Mouse (Mus musculus): ENCODE results near the gene Podxl. TPM values are rescaled to one million over a fixed set of nuclear protein-coding genes. Genes with fewer than 3 reads are reported as not detected.
"Not testable (repeated sequence)": the region's sequence is repeated elsewhere in the genome, so short reads cannot be mapped to it uniquely, and the experiment has no call there.

Podxl gene
- polyA plus RNA-seq, 1 experiment from 2014 or later, result 10.8 TPM

GRCm38 (mm10) chr6:31561948-31562347, 1.8 kb downstream of the Podxl start:
- DNase-seq (ENCODE audit: low spot score); ATAC-seq (ENCODE audit: insufficient read depth, low FRiP score, low TSS enrichment); H3K27me3 ChIP-seq (ENCODE audit: control insufficient read depth, insufficient read depth, low read length); H3K36me3 ChIP-seq (ENCODE audit: control insufficient read depth, insufficient read depth, low read length); H3K9me3 ChIP-seq (ENCODE audit: control insufficient read depth, low read length); H3K9ac ChIP-seq (ENCODE audit: low read length); H3K27ac ChIP-seq (ENCODE audit: low read depth, low read length): not testable (repeated sequence)
- peak overlapping the region; percentile 64 for H3K4me3 ChIP-seq (ENCODE audit: low read depth, low read length)
- H3K4me1 ChIP-seq (ENCODE audit: control insufficient read depth, insufficient read depth, low read length), result peaks cover 11% of the 10 kb centered on the region; the same call in 1 of the 2 replicates
- peak overlapping the region; percentile 91 for H3K4me2 ChIP-seq (ENCODE audit: low read depth)
- WGBS, result 65% methylated on average over 3 of the region's 3 CpGs

GRCm38 (mm10) chr6:31560138-31560959, 3.4 kb downstream of the Podxl start:
- Histone ChIP-seq H3K4me1 (ENCODE audit: control insufficient read depth, insufficient read depth, low read length) (peaks cover 11% of the 10 kb centered on the region; the same call in 1 of the 2 replicates), H3K27me3 (ENCODE audit: control insufficient read depth, insufficient read depth, low read length) (peaks cover 9% of the 10 kb centered on the region; the same call in 1 of the 2 replicates), H3K4me3 (ENCODE audit: low read depth, low read length) (no peak overlapping the region), H3K4me2 (ENCODE audit: low read depth) (peak overlapping the region; percentile 9; the same call in 1 of the 2 replicates), H3K9ac (ENCODE audit: low read length) (no peak overlapping the region), H3K36me3 (ENCODE audit: control insufficient read depth, insufficient read depth, low read length) (no peaks in the 10 kb centered on the region), H3K9me3 (ENCODE audit: control insufficient read depth, low read length) (no peaks in the 10 kb centered on the region), H3K27ac (ENCODE audit: low read depth, low read length) (no peak overlapping the region)
- no peak for DNase-seq (ENCODE audit: low spot score)
- 15% methylated on average over 13 of the region's 13 CpGs for WGBS
- no peak for ATAC-seq (ENCODE audit: insufficient read depth, low FRiP score, low TSS enrichment)

GRCm38 (mm10) chr6:31556460-31557100, 7.2 kb downstream of the Podxl start:
- Histone ChIP-seq H3K9ac (ENCODE audit: low read length) (no peak overlapping the region), H3K27ac (ENCODE audit: low read depth, low read length) (no peak overlapping the region), H3K9me3 (ENCODE audit: control insufficient read depth, low read length) (no peaks in the 10 kb centered on the region), H3K4me3 (ENCODE audit: low read depth, low read length) (no peak overlapping the region), H3K27me3 (ENCODE audit: control insufficient read depth, insufficient read depth, low read length) (no peaks in the 10 kb centered on the region), H3K4me2 (ENCODE audit: low read depth) (no peak overlapping the region), H3K4me1 (ENCODE audit: control insufficient read depth, insufficient read depth, low read length) (peaks cover 5% of the 10 kb centered on the region; the same call in 1 of the 2 replicates), H3K36me3 (ENCODE audit: control insufficient read depth, insufficient read depth, low read length) (no peaks in the 10 kb centered on the region)
- DNase-seq (ENCODE audit: low spot score) (no peak), ATAC-seq (ENCODE audit: insufficient read depth, low FRiP score, low TSS enrichment) (no peak)
- WGBS, result 91% methylated on average over 7 of the region's 7 CpGs

- no peak for DNase-seq (ENCODE audit: low spot score)
- no peak for ATAC-seq (ENCODE audit: insufficient read depth, low FRiP score, low TSS enrichment)
- H3K27ac ChIP-seq (ENCODE audit: low read depth, low read length), result no peak overlapping the region
- no peaks in the 10 kb centered on the region for H3K4me1 ChIP-seq (ENCODE audit: control insufficient read depth, insufficient read depth, low read length)
- 81% methylated on average over 22 of the region's 22 CpGs for WGBS
- no peak overlapping the region for H3K9ac ChIP-seq (ENCODE audit: low read length)
- H3K4me3 ChIP-seq (ENCODE audit: low read depth, low read length), result no peak overlapping the region
- H3K4me2 ChIP-seq (ENCODE audit: low read depth), result no peak overlapping the region
- H3K36me3 ChIP-seq (ENCODE audit: control insufficient read depth, insufficient read depth, low read length), result no peaks in the 10 kb centered on the region
- no peaks in the 10 kb centered on the region for H3K27me3 ChIP-seq (ENCODE audit: control insufficient read depth, insufficient read depth, low read length)
- H3K9me3 ChIP-seq (ENCODE audit: control insufficient read depth, low read length), result no peaks in the 10 kb centered on the region
Measured at GRCm38 (mm10) chr6:31550876-31551532, 12.8 kb downstream of the Podxl start.

- Histone ChIP-seq H3K4me1 (ENCODE audit: control insufficient read depth, insufficient read depth, low read length) (no peaks in the 10 kb centered on the region), H3K36me3 (ENCODE audit: control insufficient read depth, insufficient read depth, low read length) (no peaks in the 10 kb centered on the region), H3K27ac (ENCODE audit: low read depth, low read length) (no peak overlapping the region), H3K4me2 (ENCODE audit: low read depth) (no peak overlapping the region), H3K27me3 (ENCODE audit: control insufficient read depth, insufficient read depth, low read length) (no peaks in the 10 kb centered on the region), H3K4me3 (ENCODE audit: low read depth, low read length) (no peak overlapping the region), H3K9me3 (ENCODE audit: control insufficient read depth, low read length) (no peaks in the 10 kb centered on the region), H3K9ac (ENCODE audit: low read length) (no peak overlapping the region)
- ATAC-seq (ENCODE audit: insufficient read depth, low FRiP score, low TSS enrichment), result no peak
- 82% methylated on average over 5 of the region's 5 CpGs for WGBS
- DNase-seq (ENCODE audit: low spot score), result no peak
Measured at GRCm38 (mm10) chr6:31549361-31550051, 14.3 kb downstream of the Podxl start.

GRCm38 (mm10) chr6:31544318-31544717, 19.5 kb downstream of the Podxl start:
- 74% methylated on average over 4 of the region's 4 CpGs for WGBS
- ATAC-seq (ENCODE audit: insufficient read depth, low FRiP score, low TSS enrichment) (no peak), DNase-seq (ENCODE audit: low spot score) (no peak)
- H3K4me3 ChIP-seq (ENCODE audit: low read depth, low read length), result no peak overlapping the region
- H3K9me3 ChIP-seq (ENCODE audit: control insufficient read depth, low read length), result no peaks in the 10 kb centered on the region
- H3K27me3 ChIP-seq (ENCODE audit: control insufficient read depth, insufficient read depth, low read length), result no peaks in the 10 kb centered on the region
- no peak overlapping the region for H3K4me2 ChIP-seq (ENCODE audit: low read depth)
- no peak overlapping the region for H3K27ac ChIP-seq (ENCODE audit: low read depth, low read length)
- H3K4me1 ChIP-seq (ENCODE audit: control insufficient read depth, insufficient read depth, low read length), result no peaks in the 10 kb centered on the region
- no peak overlapping the region for H3K9ac ChIP-seq (ENCODE audit: low read length)
- no peaks in the 10 kb centered on the region for H3K36me3 ChIP-seq (ENCODE audit: control insufficient read depth, insufficient read depth, low read length)

GRCm38 (mm10) chr6:31540018-31540417, 23.8 kb downstream of the Podxl start:
- Histone ChIP-seq H3K9ac (ENCODE audit: low read length) (no peak overlapping the region), H3K27ac (ENCODE audit: low read depth, low read length) (no peak overlapping the region), H3K4me1 (ENCODE audit: control insufficient read depth, insufficient read depth, low read length) (no peaks in the 10 kb centered on the region), H3K4me3 (ENCODE audit: low read depth, low read length) (no peak overlapping the region), H3K4me2 (ENCODE audit: low read depth) (no peak overlapping the region), H3K27me3 (ENCODE audit: control insufficient read depth, insufficient read depth, low read length) (no peaks in the 10 kb centered on the region), H3K36me3 (ENCODE audit: control insufficient read depth, insufficient read depth, low read length) (no peaks in the 10 kb centered on the region), H3K9me3 (ENCODE audit: control insufficient read depth, low read length) (no peaks in the 10 kb centered on the region)
- no peak for DNase-seq (ENCODE audit: low spot score)
- WGBS, result 91% methylated on average over 6 of the region's 6 CpGs
- no peak for ATAC-seq (ENCODE audit: insufficient read depth, low FRiP score, low TSS enrichment)

- Histone ChIP-seq H3K36me3 (ENCODE audit: control insufficient read depth, insufficient read depth, low read length) (no peaks in the 10 kb centered on the region), H3K4me3 (ENCODE audit: low read depth, low read length) (no peak overlapping the region), H3K9ac (ENCODE audit: low read length) (no peak overlapping the region), H3K9me3 (ENCODE audit: control insufficient read depth, low read length) (no peaks in the 10 kb centered on the region), H3K4me1 (ENCODE audit: control insufficient read depth, insufficient read depth, low read length) (no peaks in the 10 kb centered on the region), H3K27ac (ENCODE audit: low read depth, low read length) (no peak overlapping the region), H3K27me3 (ENCODE audit: control insufficient read depth, insufficient read depth, low read length) (no peaks in the 10 kb centered on the region), H3K4me2 (ENCODE audit: low read depth) (no peak overlapping the region)
- 97% methylated on average over 1 of the region's 1 CpGs for WGBS
- DNase-seq (ENCODE audit: low spot score) (no peak), ATAC-seq (ENCODE audit: insufficient read depth, low FRiP score, low TSS enrichment) (no peak)
Measured at GRCm38 (mm10) chr6:31538112-31538511, 25.7 kb downstream of the Podxl start.

Measured in neural tube, embryonic 11.5 days (tissue).